Mouse (Mus musculus) heart, embryonic 16.5 days (tissue): Measurements from ENCODE around the gene Git1. TPM values are rescaled to one million over a fixed set of nuclear protein-coding genes. Genes with fewer than 3 reads are reported as not detected.
"Not testable (repeated sequence)": the region's sequence is repeated elsewhere in the genome, so short reads cannot be mapped to it uniquely, and the experiment has no call there.

Source experiments
- ATAC-seq: fragments of 200-750 bp; cut with Nextera tagmentation; replicated peaks from 2 replicates; pipeline ENCODE4 v1.8.0; 2017; ENCODE audit warnings: moderate number of reproducible peaks; ENCODE audit not compliant: insufficient read depth, low FRiP score; ENCODE audit errors: extremely low read depth
- H3K27ac ChIP-seq: fragments of 300-500 bp; sonication (generic); 2 replicates; pipeline ENCODE4 v1.5.1; 2014; ENCODE audit warnings: mild to moderate bottlenecking, low read length, control low read depth, moderate library complexity
- H3K27me3 ChIP-seq: fragments of 300-500 bp; sonication (generic); 2 replicates; pipeline ENCODE4 v1.6.1; 2014; ENCODE audit warnings: low read length, mixed read lengths; ENCODE audit not compliant: control insufficient read depth, insufficient read depth
- H3K36me3 ChIP-seq: fragments of 300-500 bp; sonication (generic); 2 replicates; pipeline ENCODE4 v1.6.1; 2014; ENCODE audit not compliant: control insufficient read depth, insufficient read depth
- H3K4me1 ChIP-seq: fragments of 300-500 bp; sonication (generic); 2 replicates; pipeline ENCODE4 v1.6.1; 2014; ENCODE audit warnings: low read length, mixed read lengths; ENCODE audit not compliant: control insufficient read depth, insufficient read depth
- H3K4me2 ChIP-seq: fragments of 300-500 bp; sonication (generic); 2 replicates; pipeline ENCODE4 v1.6.1; 2014; ENCODE audit warnings: low read depth, mild to moderate bottlenecking, control low read depth, low read length
- H3K4me3 ChIP-seq: fragments of 300-500 bp; sonication (generic); 2 replicates; pipeline ENCODE4 v1.5.1; 2014; ENCODE audit warnings: mild to moderate bottlenecking, control low read depth, low read length
- H3K9ac ChIP-seq: fragments of 300-500 bp; sonication (generic); 2 replicates; pipeline ENCODE4 v1.6.1; 2014; ENCODE audit warnings: low read length, control low read depth
- H3K9me3 ChIP-seq: fragments of 300-500 bp; sonication (generic); replicated peaks from 2 replicates; pipeline ENCODE4 v1.6.1; 2016; ENCODE audit warnings: low read length; ENCODE audit not compliant: control insufficient read depth
- WGBS: fragments of 180-500 bp; shearing (Covaris S2); extraction: QIAGEN DNeasy Blood & Tissue Kit; methylation state at CpG from one replicate; pipeline ENCODE4 v1.1.7; 2014; 5-methylcytosine and 5-hydroxymethylcytosine counted together
- polyA plus RNA-seq: library from polyadenylated mRNA; unstranded; fragments of >200 nt; fragmentation: Nextera tagmentation; extraction: Ambion mirVana; gene quantifications from 2 replicates; pipeline ENCODE4 v1.2.1, GENCODE M21; 2015

The Git1 gene
- polyA plus RNA-seq, 1 experiment from 2014 or later: 7.7 TPM

GRCm38 (mm10) chr11:77519043-77519442 lies 25.7 kb downstream of the Git1 start, which contains the start of gene Gm10392:
Gene Gm10392 (minus strand): TSS chr11:77519198.
- Histone ChIP-seq H3K36me3 (no peaks in the 10 kb centered on the region), H3K4me2 (peak within 1 kb of the TSS; percentile 10; the same call in 1 of the 2 replicates), H3K4me3 (no peak within 1 kb of the TSS), H3K9ac (no peak within 1 kb of the TSS; the same call in 1 of the 2 replicates), H3K27ac (peak within 1 kb of the TSS; percentile 59), H3K4me1 (peaks cover 13% of the 10 kb centered on the region), H3K27me3 (peaks cover 4% of the 10 kb centered on the region; the same call in 1 of the 2 replicates), H3K9me3 (no peaks in the 10 kb centered on the region)
- 45% methylated on average over 5 of the region's 5 CpGs for WGBS
- no peak for ATAC-seq

- Histone ChIP-seq H3K4me2 (no peak overlapping the region), H3K27me3 (peaks cover 4% of the 10 kb centered on the region; the same call in 1 of the 2 replicates), H3K4me3 (no peak overlapping the region), H3K27ac (no peak overlapping the region), H3K9ac (no peak overlapping the region), H3K9me3 (0 out of 2 replicates have a peak, but pooled peaks cover 2% of the 10 kb centered on the region), H3K4me1 (peaks cover 2% of the 10 kb centered on the region; the same call in 1 of the 2 replicates), H3K36me3 (no peaks in the 10 kb centered on the region)
- WGBS: 50% methylated on average over 5 of the region's 5 CpGs
- ATAC-seq: no peak
Observed at GRCm38 (mm10) chr11:77520601-77521529, 27.5 kb downstream of the Git1 start.

- Histone ChIP-seq H3K4me3 (no peak overlapping the region), H3K27ac (no peak overlapping the region), H3K4me2 (no peak overlapping the region), H3K36me3 (peaks cover 2% of the 10 kb centered on the region; the same call in 1 of the 2 replicates), H3K4me1 (no peaks in the 10 kb centered on the region), H3K9ac (no peak overlapping the region), H3K9me3 (0 out of 2 replicates have a peak, but pooled peaks cover 3% of the 10 kb centered on the region), H3K27me3 (no peaks in the 10 kb centered on the region)
- ATAC-seq: no peak
- 72% methylated on average over 3 of the region's 3 CpGs for WGBS
Observed at GRCm38 (mm10) chr11:77525804-77526486, 32.6 kb downstream of the Git1 start.

GRCm38 (mm10) chr11:77528420-77528819 lies 35.1 kb downstream of the Git1 start:
- H3K4me1 ChIP-seq, H3K36me3 ChIP-seq, H3K4me2 ChIP-seq, H3K4me3 ChIP-seq, H3K9ac ChIP-seq, H3K9me3 ChIP-seq, H3K27ac ChIP-seq, H3K27me3 ChIP-seq, ATAC-seq: not testable (repeated sequence)
- 81% methylated on average over 3 of the region's 3 CpGs for WGBS

GRCm38 (mm10) chr11:77529644-77530043 lies 36.3 kb downstream of the Git1 start:
- H3K4me1 ChIP-seq: no peaks in the 10 kb centered on the region
- no peak for ATAC-seq
- 0 out of 2 replicates have a peak, but pooled peaks cover 3% of the 10 kb centered on the region for H3K9me3 ChIP-seq
- 71% methylated on average over 3 of the region's 3 CpGs for WGBS
- H3K4me2 ChIP-seq: no peak overlapping the region
- H3K9ac ChIP-seq: no peak overlapping the region
- H3K4me3 ChIP-seq: no peak overlapping the region
- no peaks in the 10 kb centered on the region for H3K27me3 ChIP-seq
- peaks cover 4% of the 10 kb centered on the region; the same call in 1 of the 2 replicates for H3K36me3 ChIP-seq
- no peak overlapping the region for H3K27ac ChIP-seq

- H3K27ac ChIP-seq: no peak overlapping the region
- H3K9ac ChIP-seq: no peak overlapping the region
- no peaks in the 10 kb centered on the region for H3K27me3 ChIP-seq
- no peak for ATAC-seq
- no peak overlapping the region for H3K4me2 ChIP-seq
- WGBS: 71% methylated on average over 2 of the region's 2 CpGs
- H3K36me3 ChIP-seq: peaks cover 4% of the 10 kb centered on the region; the same call in 1 of the 2 replicates
- H3K4me1 ChIP-seq: no peaks in the 10 kb centered on the region
- H3K9me3 ChIP-seq: 0 out of 2 replicates have a peak, but pooled peaks cover under 1% of the 10 kb centered on the region
- no peak overlapping the region for H3K4me3 ChIP-seq
Observed at GRCm38 (mm10) chr11:77530862-77531261, 37.5 kb downstream of the Git1 start.

- Histone ChIP-seq H3K9ac (no peak overlapping the region), H3K4me1 (no peaks in the 10 kb centered on the region), H3K4me2 (no peak overlapping the region), H3K4me3 (no peak overlapping the region), H3K36me3 (peaks cover 4% of the 10 kb centered on the region; the same call in 1 of the 2 replicates), H3K9me3 (no peaks in the 10 kb centered on the region), H3K27ac (no peak overlapping the region), H3K27me3 (no peaks in the 10 kb centered on the region)
- no peak for ATAC-seq
- WGBS: 82% methylated on average over 4 of the region's 4 CpGs
Observed at GRCm38 (mm10) chr11:77532202-77532846, 39.0 kb downstream of the Git1 start.

GRCm38 (mm10) chr11:77545261-77545660 lies 51.9 kb downstream of the Git1 start:
- no peak for ATAC-seq
- Histone ChIP-seq H3K9ac (no peak overlapping the region), H3K27ac (no peak overlapping the region), H3K4me3 (no peak overlapping the region), H3K4me1 (no peaks in the 10 kb centered on the region), H3K9me3 (no peaks in the 10 kb centered on the region), H3K27me3 (no peaks in the 10 kb centered on the region), H3K36me3 (peaks cover 49% of the 10 kb centered on the region), H3K4me2 (no peak overlapping the region)
- WGBS: 93% methylated on average over 7 of the region's 7 CpGs
